Mouse (Mus musculus) thymus, adult 2 months (tissue): Measurements from ENCODE around the gene Gsg1. TPM values are rescaled to one million over a fixed set of nuclear protein-coding genes. Genes with fewer than 3 reads are reported as not detected.

Experiments used
- DNase-seq: peaks from one replicate; pipeline ENCODE4 v3.0.0; 2021
- H3K27ac ChIP-seq: fragments of 200-500 bp; 2 replicates; pipeline ENCODE4 v1.5.1; 2012; ENCODE audit warnings: low read length, control low read depth; ENCODE audit not compliant: control insufficient read depth, insufficient read depth
- H3K27me3 ChIP-seq: fragments of 200-500 bp; 2 replicates; pipeline ENCODE4 v1.6.1; 2012; ENCODE audit warnings: mild to moderate bottlenecking, low read length, moderate library complexity, mixed read lengths; ENCODE audit not compliant: control insufficient read depth, insufficient read depth
- H3K36me3 ChIP-seq: fragments of 200-500 bp; 2 replicates; pipeline ENCODE4 v1.6.1; 2012; ENCODE audit warnings: mild to moderate bottlenecking, low read length, moderate library complexity; ENCODE audit not compliant: control insufficient read depth, insufficient read depth
- H3K4me1 ChIP-seq: fragments of 200-500 bp; replicated peaks from 2 replicates; pipeline ENCODE4 v1.6.1; 2012; ENCODE audit warnings: low read length; ENCODE audit not compliant: control insufficient read depth, insufficient read depth
- H3K4me3 ChIP-seq: fragments of 200-500 bp; 2 replicates; pipeline ENCODE4 v1.5.1; 2012; ENCODE audit warnings: mild to moderate bottlenecking, low read length, control low read depth, moderate library complexity; ENCODE audit not compliant: control insufficient read depth, insufficient read depth
- CTCF ChIP-seq: fragments of 200-500 bp; IDR thresholded peaks from 2 replicates; pipeline ENCODE4 v1.5.1; 2012; ENCODE audit warnings: mild to moderate bottlenecking, control low read depth, low read length, moderate library complexity, borderline replicate concordance; ENCODE audit not compliant: control insufficient read depth, poor library complexity, insufficient read depth; ENCODE audit errors: extremely low read depth
- POLR2A ChIP-seq: fragments of 200-500 bp; IDR thresholded peaks from 2 replicates; pipeline ENCODE4 v1.6.1; 2012; ENCODE audit warnings: mild to moderate bottlenecking, low read length, control low read depth, moderate library complexity; ENCODE audit not compliant: control insufficient read depth, poor library complexity, insufficient read depth; ENCODE audit errors: extremely low read depth
- WGBS: fragments of 180-500 bp; shearing (Covaris S2); methylation state at CpG from one replicate; pipeline ENCODE4 v1.1.7; 2018; 5-methylcytosine and 5-hydroxymethylcytosine counted together
- polyA plus RNA-seq: library from polyadenylated mRNA; depleted of rRNA; stranded (reverse); fragments of >200 nt; gene quantifications from 2 replicates; pipeline ENCODE4 v1.2.3, GENCODE M21; 2012

Gsg1 gene
- polyA plus RNA-seq, 1 experiment: 1.8 TPM

- WGBS: 42% methylated on average over 19 of the region's 19 CpGs
- Histone ChIP-seq H3K4me3 (no peak overlapping the region), H3K27me3 (no peaks in the 10 kb centered on the region), H3K27ac (no peak overlapping the region), H3K36me3 (no peaks in the 10 kb centered on the region), H3K4me1 (peaks cover 11% of the 10 kb centered on the region)
- no peak for TF ChIP-seq CTCF
- no peak for TF ChIP-seq POLR2A
- peak; percentile 61 for DNase-seq
These were observed 4.2 kb downstream of the Gsg1 start for GRCm38 (mm10) chr6:135249846-135250531.

GRCm38 (mm10) chr6:135247861-135248260 is 6.3 kb downstream of the Gsg1 start:
- Histone ChIP-seq H3K27ac (no peak overlapping the region), H3K4me3 (no peak overlapping the region), H3K4me1 (peaks cover 8% of the 10 kb centered on the region), H3K27me3 (no peaks in the 10 kb centered on the region), H3K36me3 (no peaks in the 10 kb centered on the region)
- TF ChIP-seq POLR2A: no peak
- TF ChIP-seq CTCF: no peak
- DNase-seq: no peak
- 74% methylated on average over 6 of the region's 6 CpGs for WGBS

- 90% methylated on average over 8 of the region's 8 CpGs for WGBS
- Histone ChIP-seq H3K27ac (no peak overlapping the region), H3K4me1 (no peaks in the 10 kb centered on the region), H3K27me3 (no peaks in the 10 kb centered on the region), H3K36me3 (no peaks in the 10 kb centered on the region), H3K4me3 (no peak overlapping the region)
- TF ChIP-seq CTCF (no peak), POLR2A (no peak)
- DNase-seq: no peak
These were observed 8.6 kb downstream of the Gsg1 start for GRCm38 (mm10) chr6:135245586-135245985.

- TF ChIP-seq POLR2A: no peak
- TF ChIP-seq CTCF: no peak
- Histone ChIP-seq H3K27me3 (no peaks in the 10 kb centered on the region), H3K4me1 (peaks cover 18% of the 10 kb centered on the region), H3K27ac (no peak overlapping the region), H3K36me3 (no peaks in the 10 kb centered on the region), H3K4me3 (no peak overlapping the region)
- 61% methylated on average over 8 of the region's 8 CpGs for WGBS
- DNase-seq: no peak
These were observed 13.8 kb downstream of the Gsg1 start for GRCm38 (mm10) chr6:135240361-135240760.

- H3K27me3 ChIP-seq: no peaks in the 10 kb centered on the region
- H3K4me1 ChIP-seq: peaks cover 20% of the 10 kb centered on the region
- no peak overlapping the region for H3K4me3 ChIP-seq
- no peak overlapping the region for H3K27ac ChIP-seq
- TF ChIP-seq POLR2A: no peak
- no peak for TF ChIP-seq CTCF
- WGBS: 89% methylated on average over 4 of the region's 4 CpGs
- H3K36me3 ChIP-seq: no peaks in the 10 kb centered on the region; the same call in 1 of the 2 replicates
- no peak for DNase-seq
These were observed 15.9 kb downstream of the Gsg1 start for GRCm38 (mm10) chr6:135238211-135238610.

- peak; percentile 47 for DNase-seq
- WGBS: 6% methylated on average over 14 of the region's 14 CpGs
- no peaks in the 10 kb centered on the region for H3K27me3 ChIP-seq
- TF ChIP-seq POLR2A (no peak), CTCF (peak; percentile 8; the same call in 1 of the 2 replicates)
- no peaks in the 10 kb centered on the region; the same call in 1 of the 2 replicates for H3K36me3 ChIP-seq
- peaks cover 20% of the 10 kb centered on the region for H3K4me1 ChIP-seq
- H3K4me3 ChIP-seq: no peak overlapping the region
- no peak overlapping the region for H3K27ac ChIP-seq
These were observed 16.8 kb downstream of the Gsg1 start for GRCm38 (mm10) chr6:135237326-135237725.
